Mouse (Mus musculus) heart, postnatal 0 days (tissue): Measurements from ENCODE around the gene Klhl11. TPM values are rescaled to one million over a fixed set of nuclear protein-coding genes. Genes with fewer than 3 reads are reported as not detected.

Source experiments
- ATAC-seq: fragments of 200-750 bp; cut with Nextera tagmentation; 2 replicates; pipeline ENCODE4 v1.8.0; 2017; ENCODE audit warnings: low read depth, moderate number of reproducible peaks, moderate library complexity; ENCODE audit not compliant: insufficient read depth
- DNase-seq: peaks from one replicate; pipeline ENCODE4 v3.0.0-alpha.2; 2016; ENCODE audit warnings: low spot score
- H3K27ac ChIP-seq: fragments of 300-500 bp; sonication (generic); 2 replicates; pipeline ENCODE4 v1.5.1; 2014; ENCODE audit warnings: low read depth, mild to moderate bottlenecking
- H3K27me3 ChIP-seq: fragments of 300-500 bp; sonication (generic); 2 replicates; pipeline ENCODE4 v1.6.1; 2014; ENCODE audit warnings: low read length, mixed read lengths; ENCODE audit not compliant: control insufficient read depth, insufficient read depth
- H3K36me3 ChIP-seq: fragments of 300-500 bp; sonication (generic); replicated peaks from 2 replicates; pipeline ENCODE4 v1.6.1; 2014; ENCODE audit warnings: low read length, mixed read lengths; ENCODE audit not compliant: control insufficient read depth, insufficient read depth
- H3K4me1 ChIP-seq: fragments of 300-500 bp; sonication (generic); 2 replicates; pipeline ENCODE4 v1.6.1; 2014; ENCODE audit warnings: antibody characterized with exemption; ENCODE audit not compliant: control insufficient read depth, insufficient read depth
- H3K4me2 ChIP-seq: fragments of 300-500 bp; sonication (generic); 2 replicates; pipeline ENCODE4 v1.6.1; 2014; ENCODE audit warnings: low read depth, mild to moderate bottlenecking, low read length, moderate library complexity
- H3K4me3 ChIP-seq: fragments of 300-500 bp; sonication (generic); 2 replicates; pipeline ENCODE4 v1.5.1; 2014; ENCODE audit warnings: low read depth, low read length
- H3K9ac ChIP-seq: fragments of 300-500 bp; sonication (generic); replicated peaks from 2 replicates; pipeline ENCODE4 v1.6.1; 2014; ENCODE audit warnings: low read depth, low read length, mixed read lengths
- H3K9me3 ChIP-seq: fragments of 300-500 bp; sonication (generic); replicated peaks from 2 replicates; pipeline ENCODE4 v1.6.1; 2016; ENCODE audit warnings: low read length; ENCODE audit not compliant: control insufficient read depth
- CTCF ChIP-seq: IDR thresholded peaks from 2 replicates; pipeline ENCODE4 v1.5.1; 2016; ENCODE audit warnings: antibody characterized with exemption, control low read depth, low read depth
- EP300 ChIP-seq: IDR thresholded peaks from 2 replicates; pipeline ENCODE4 v1.6.1; 2016; ENCODE audit warnings: antibody characterized with exemption, low read depth
- WGBS: fragments of 180-500 bp; shearing (Covaris S2); extraction: QIAGEN DNeasy Blood & Tissue Kit; methylation state at CpG from one replicate; pipeline ENCODE4 v1.1.7; 2014; 5-methylcytosine and 5-hydroxymethylcytosine counted together
- polyA plus RNA-seq: library from polyadenylated mRNA; unstranded; fragments of >200 nt; fragmentation: Nextera tagmentation; extraction: Ambion mirVana; gene quantifications from 2 replicates; pipeline ENCODE4 v1.2.1, GENCODE M21; 2015
- total RNA-seq: library from RNA; depleted of rRNA; stranded (reverse); fragments of >200 nt; gene quantifications from 2 replicates; pipeline ENCODE4 v1.2.3, GENCODE M21; 2014; ENCODE audit warnings: low replicate concordance

Gene Klhl11
- total and polyA plus RNA-seq, 2 experiments from 2014 or later = 5.3 to 10.3 TPM

- TF ChIP-seq CTCF = no peak
- TF ChIP-seq EP300 = no peak
- H3K4me2 ChIP-seq = peak overlapping the region; percentile 99
- WGBS = 5% methylated on average over 30 of the region's 30 CpGs
- ATAC-seq = peak; percentile 1; the same call in 1 of the 2 replicates
- no peaks in the 10 kb centered on the region for H3K27me3 ChIP-seq
- H3K4me3 ChIP-seq = peak overlapping the region; percentile 100
- H3K4me1 ChIP-seq = peaks cover 16% of the 10 kb centered on the region
- no peak for DNase-seq
- H3K9me3 ChIP-seq = no peaks in the 10 kb centered on the region
- H3K27ac ChIP-seq = peak overlapping the region; percentile 87; the same call in 1 of the 2 replicates
- peak overlapping the region; percentile 95 for H3K9ac ChIP-seq
- H3K36me3 ChIP-seq = peaks cover 7% of the 10 kb centered on the region; the same call in 1 of the 2 replicates
Observed at GRCm38 (mm10) chr11:100471352-100472196, 967 bp downstream of the Klhl11 start.

DNA sequence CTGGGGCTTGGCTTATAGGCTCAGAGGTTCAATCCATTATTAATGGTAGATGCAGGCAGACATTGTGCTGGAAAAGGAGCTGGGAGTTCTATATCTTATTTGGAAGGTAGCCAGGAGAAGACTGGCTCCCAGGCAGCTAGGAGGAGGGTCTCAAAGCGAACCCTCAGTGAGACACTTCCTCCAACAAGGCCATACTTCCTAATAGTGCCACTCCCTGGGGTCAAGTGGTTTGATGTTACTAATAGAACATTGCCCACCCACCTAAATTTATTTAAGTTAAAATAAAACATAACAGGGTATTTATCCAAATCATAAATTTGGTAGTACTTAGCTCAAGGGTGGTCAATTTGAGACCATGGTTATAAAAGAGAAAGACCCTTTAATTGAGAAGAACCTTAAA is 6.7 kb downstream of the Klhl11 start:
- H3K36me3 ChIP-seq = peaks cover 24% of the 10 kb centered on the region
- TF ChIP-seq CTCF = no peak
- no peak for TF ChIP-seq EP300
- no peak for ATAC-seq
- no peaks in the 10 kb centered on the region for H3K27me3 ChIP-seq
- WGBS = 60% methylated on average over 1 of the region's 1 CpGs
- H3K4me2 ChIP-seq = no peak overlapping the region
- DNase-seq = no peak
- H3K9ac ChIP-seq = no peak overlapping the region
- H3K27ac ChIP-seq = no peak overlapping the region
- H3K4me3 ChIP-seq = no peak overlapping the region
- peaks cover 4% of the 10 kb centered on the region; the same call in 1 of the 2 replicates for H3K4me1 ChIP-seq
- no peaks in the 10 kb centered on the region for H3K9me3 ChIP-seq

DNA sequence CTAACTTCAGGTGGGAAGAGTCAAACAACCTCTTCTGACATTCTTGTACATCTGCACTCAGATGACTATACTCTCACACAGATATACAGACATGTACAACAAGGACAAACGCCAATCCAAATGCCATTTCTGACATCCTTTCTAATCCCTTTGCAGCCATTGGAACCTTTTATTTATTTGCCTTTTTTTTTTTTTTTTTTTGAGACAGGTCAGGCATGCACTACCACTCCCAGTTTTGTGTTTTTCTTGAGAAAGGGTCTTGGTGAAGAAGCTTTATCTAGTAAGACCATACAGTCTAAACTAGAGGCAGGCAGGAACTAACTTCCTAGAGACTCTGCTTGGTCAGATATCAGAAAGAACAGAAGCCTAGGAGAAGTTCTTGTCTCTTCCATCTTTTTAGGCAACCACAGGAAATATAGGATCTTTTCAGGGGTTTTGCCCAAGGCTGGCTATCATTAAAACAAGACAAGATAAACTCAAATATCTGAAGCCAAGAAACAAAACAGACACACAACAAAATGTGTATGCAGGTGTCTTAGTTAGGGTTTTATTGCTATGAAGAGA is 7.2 kb downstream of the Klhl11 start:
- no peak for ATAC-seq
- TF ChIP-seq EP300 (no peak), CTCF (no peak)
- 84% methylated on average over 1 of the region's 1 CpGs for WGBS

DNA sequence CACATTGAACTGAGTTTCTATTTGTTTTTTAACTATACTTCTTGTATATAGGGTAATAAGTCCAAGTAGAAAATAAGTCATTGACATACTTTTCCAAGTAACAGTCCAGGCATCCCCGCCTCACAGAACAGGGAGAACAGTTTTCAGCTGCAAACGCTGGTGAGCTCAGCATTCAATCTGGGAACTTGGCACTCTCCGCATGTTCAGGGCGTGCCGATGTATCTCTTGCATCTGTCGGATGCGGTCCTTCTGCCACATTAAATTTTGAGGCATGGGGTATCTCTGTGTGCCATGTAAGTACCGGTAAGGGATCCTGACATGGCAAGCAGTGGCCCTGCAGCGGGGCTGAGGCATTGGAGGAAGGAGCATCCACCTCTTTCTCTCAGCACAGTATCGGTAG is 9.8 kb downstream of the Klhl11 start:
- no peak overlapping the region for H3K9ac ChIP-seq
- H3K4me2 ChIP-seq = no peak overlapping the region
- H3K4me1 ChIP-seq = no peaks in the 10 kb centered on the region
- H3K27me3 ChIP-seq = no peaks in the 10 kb centered on the region
- no peaks in the 10 kb centered on the region for H3K9me3 ChIP-seq
- DNase-seq (no peak), ATAC-seq (no peak)
- no peak overlapping the region for H3K27ac ChIP-seq
- peaks cover 22% of the 10 kb centered on the region for H3K36me3 ChIP-seq
- H3K4me3 ChIP-seq = no peak overlapping the region
- TF ChIP-seq CTCF = no peak
- TF ChIP-seq EP300 = no peak
- 93% methylated on average over 10 of the region's 10 CpGs for WGBS

More for the DNA sequence above, 7.2 kb downstream of the Klhl11 start:
- H3K4me1 ChIP-seq = no peaks in the 10 kb centered on the region
- H3K27ac ChIP-seq = no peak overlapping the region
- H3K9me3 ChIP-seq = no peaks in the 10 kb centered on the region
- no peak overlapping the region for H3K4me2 ChIP-seq
- H3K27me3 ChIP-seq = no peaks in the 10 kb centered on the region
- H3K4me3 ChIP-seq = no peak overlapping the region
- no peak for DNase-seq
- H3K9ac ChIP-seq = no peak overlapping the region
- peaks cover 24% of the 10 kb centered on the region for H3K36me3 ChIP-seq

DNA sequence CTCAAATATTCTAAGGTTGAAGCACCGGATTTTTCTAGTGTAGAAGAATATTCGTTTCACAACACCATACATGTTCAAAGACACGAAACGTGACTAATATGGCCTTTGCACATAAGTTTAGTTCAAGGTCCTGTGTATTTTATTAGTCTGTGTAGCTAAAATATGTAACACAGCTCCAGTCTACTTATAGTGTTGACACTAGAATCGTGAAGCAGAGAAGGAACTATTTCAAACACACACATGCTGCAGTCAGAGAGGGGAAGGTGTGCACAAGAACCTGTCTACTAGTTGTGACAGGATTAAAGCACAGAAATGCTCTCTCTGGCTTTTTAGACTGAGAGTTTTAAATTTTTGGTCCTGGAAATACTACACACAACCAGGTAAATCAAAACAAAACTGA is 14.8 kb downstream of the Klhl11 start:
- peaks cover 17% of the 10 kb centered on the region for H3K36me3 ChIP-seq
- no peak overlapping the region for H3K27ac ChIP-seq
- TF ChIP-seq CTCF (no peak), EP300 (no peak)
- DNase-seq = no peak
- no peak for ATAC-seq
- no peak overlapping the region for H3K4me2 ChIP-seq
- no peaks in the 10 kb centered on the region for H3K27me3 ChIP-seq
- WGBS = 81% methylated on average over 5 of the region's 5 CpGs
- no peaks in the 10 kb centered on the region for H3K9me3 ChIP-seq
- no peaks in the 10 kb centered on the region for H3K4me1 ChIP-seq
- no peak overlapping the region for H3K9ac ChIP-seq
- H3K4me3 ChIP-seq = no peak overlapping the region
